Mouse (Mus musculus) lung, postnatal 14 days (tissue): ENCODE results near the gene Pbx4.

Experiments
- DNase-seq: peaks from one replicate; pipeline ENCODE4 v3.0.0; 2021

Pbx4 gene

DNA sequence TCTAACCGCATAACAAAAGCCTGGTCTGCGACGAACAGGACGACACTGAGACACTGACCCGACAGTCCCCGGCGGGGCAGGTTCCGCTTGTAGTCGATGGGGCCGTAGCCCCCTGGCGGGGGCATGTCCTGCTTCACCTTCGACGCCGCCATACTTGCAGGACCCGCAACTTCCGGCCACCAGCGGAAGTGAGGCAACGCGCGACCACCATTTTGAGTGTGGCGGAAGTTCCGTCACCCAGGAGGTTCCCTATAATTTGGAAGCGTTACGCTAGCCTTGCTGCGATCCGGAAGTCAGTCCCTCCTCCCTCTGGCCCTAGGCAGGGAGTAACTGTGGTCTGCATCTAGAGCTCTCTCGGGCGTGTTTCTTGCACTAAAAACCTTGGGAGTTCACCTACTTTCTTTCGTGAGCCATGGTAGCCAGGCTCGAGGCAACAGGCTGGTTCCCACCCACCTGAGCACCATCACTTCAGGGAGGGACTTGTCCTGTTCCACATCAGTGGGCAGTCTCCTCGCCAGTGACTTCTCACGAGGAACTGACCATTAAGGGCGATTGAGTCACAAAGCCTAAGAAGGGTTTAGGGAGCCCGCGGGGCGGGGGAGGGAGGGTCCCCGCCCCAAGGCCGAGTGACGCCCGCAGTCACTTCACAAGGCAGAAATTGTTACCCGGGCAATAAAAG lies 69.3 kb downstream of the Pbx4 start:
- peak; percentile 99 for DNase-seq

DNA sequence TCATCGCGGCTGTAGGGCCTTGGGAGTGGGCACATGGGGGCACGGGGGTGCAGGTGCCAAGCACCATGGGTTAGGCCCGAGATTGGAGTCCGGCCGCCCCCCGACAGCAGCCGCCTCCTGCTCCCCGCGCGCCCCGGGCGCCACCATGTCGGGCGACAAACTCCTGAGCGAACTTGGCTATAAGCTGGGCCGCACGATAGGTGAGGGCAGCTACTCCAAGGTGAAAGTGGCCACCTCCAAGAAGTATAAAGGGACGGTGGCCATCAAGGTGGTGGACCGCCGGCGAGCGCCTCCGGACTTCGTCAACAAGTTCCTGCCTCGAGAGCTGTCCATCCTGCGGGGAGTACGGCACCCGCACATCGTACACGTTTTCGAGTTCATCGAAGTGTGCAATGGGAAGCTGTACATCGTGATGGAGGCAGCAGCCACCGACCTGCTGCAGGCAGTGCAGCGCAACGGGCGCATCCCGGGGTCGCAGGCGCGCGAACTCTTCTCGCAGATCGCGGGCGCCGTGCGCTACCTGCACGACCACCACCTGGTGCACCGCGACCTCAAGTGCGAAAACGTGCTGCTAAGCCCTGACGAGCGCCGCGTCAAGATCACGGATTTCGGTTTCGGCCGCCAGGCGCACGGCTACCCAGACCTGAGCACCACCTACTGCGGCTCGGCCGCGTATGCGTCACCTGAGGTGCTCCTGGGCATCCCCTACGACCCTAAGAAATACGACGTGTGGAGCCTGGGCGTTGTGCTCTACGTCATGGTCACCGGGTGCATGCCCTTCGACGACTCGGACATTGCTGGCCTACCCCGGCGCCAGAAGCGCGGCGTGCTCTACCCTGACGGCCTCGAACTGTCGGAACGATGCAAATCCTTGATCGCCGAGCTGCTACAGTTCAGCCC lies 70.1 kb downstream of the Pbx4 start, which contains the start of the genes Tssk6, Ndufa13 and Yjefn3:
Gene Tssk6 (plus strand): TSS at position 22 of the 900 bp plus-strand sequence.
Gene Ndufa13 (minus strand): TSS at position 396 of the 900 bp plus-strand sequence.
Gene Yjefn3 (minus strand): TSS at position 550 of the 900 bp plus-strand sequence.
- DNase-seq, result peak; percentile 20

DNA sequence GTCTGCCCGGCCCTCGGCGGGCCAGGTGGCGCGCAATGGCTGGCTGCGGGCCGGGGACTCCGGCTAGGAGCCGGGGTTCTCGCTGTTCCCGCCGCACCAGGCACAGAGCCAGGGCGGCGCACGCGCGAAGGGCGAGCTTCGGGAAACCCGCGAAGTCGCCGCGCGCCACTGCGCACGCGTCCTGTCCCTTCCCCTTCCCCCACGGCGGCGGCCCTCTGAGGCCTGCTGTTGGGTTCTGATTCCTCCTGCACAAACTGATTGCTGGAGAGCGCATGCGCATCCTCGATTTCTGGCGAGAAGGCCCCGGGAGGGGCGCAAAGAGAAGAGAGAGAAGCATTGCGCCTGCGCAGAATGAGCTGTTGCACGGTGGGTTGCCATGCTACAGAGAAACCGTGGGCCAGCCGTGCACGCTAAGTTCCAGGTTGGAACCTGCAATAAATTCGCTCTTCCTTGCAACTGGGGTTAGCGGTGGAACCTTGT lies 70.8 kb downstream of the Pbx4 start:
- DNase-seq, result peak; percentile 99

DNA sequence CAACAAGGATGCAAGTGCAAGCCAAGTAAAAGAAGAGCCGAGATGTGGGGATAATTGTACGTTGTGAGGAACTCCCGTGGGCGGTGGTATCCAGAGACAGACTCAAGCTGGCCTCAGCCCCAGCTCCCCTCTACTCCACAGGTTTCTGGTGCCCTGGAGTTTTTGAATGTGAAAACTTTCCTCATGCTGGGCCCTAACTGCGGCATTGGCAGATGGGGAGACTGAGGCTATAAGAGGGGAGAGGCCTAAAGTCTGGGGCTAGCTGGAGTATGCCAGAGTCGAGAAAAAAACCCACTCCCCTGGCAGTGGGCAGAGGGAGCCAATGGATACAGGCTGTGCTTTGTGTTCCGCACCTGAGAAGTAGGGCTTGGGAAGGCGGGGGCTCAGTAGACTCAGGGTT lies 71.8 kb downstream of the Pbx4 start:
- no peak for DNase-seq

DNA sequence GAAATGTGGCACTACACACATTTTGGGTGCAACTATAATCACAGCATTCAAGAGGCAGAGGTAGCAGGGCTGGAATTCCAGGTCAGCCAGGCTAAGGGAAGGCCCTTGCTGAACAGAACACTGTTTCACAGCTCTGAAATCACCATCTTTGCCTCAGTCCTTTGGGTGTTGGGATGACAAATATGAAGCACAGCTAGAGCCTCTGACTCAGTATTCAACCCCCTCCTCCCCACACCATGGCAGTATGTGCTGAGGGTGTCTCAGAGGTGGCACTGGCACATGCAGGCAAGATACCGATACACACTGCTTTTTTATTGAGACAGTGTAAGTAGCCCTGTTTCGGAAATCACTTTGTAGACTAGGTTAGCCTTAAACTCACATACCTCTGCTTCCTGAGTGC lies 74.0 kb downstream of the Pbx4 start:
- no peak for DNase-seq

DNA sequence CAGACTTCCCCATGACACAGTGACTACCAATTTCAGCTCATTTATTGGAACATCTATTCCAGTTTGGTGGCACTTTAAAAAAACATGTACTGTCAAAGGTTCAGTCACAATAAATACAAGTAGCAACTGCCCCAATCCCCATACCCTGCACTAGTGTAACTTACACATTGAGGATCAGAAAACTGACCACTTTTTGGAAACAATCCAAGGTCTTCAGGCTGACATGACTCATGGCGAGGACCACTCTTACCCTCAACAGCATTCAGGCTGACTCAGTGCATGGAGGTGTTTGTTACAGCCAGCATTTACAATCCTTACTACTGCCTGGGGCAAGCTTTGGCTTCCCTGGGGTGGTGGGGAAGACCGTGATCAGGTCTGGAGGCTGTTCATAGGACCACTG lies 74.8 kb downstream of the Pbx4 start:
- no peak for DNase-seq

DNA sequence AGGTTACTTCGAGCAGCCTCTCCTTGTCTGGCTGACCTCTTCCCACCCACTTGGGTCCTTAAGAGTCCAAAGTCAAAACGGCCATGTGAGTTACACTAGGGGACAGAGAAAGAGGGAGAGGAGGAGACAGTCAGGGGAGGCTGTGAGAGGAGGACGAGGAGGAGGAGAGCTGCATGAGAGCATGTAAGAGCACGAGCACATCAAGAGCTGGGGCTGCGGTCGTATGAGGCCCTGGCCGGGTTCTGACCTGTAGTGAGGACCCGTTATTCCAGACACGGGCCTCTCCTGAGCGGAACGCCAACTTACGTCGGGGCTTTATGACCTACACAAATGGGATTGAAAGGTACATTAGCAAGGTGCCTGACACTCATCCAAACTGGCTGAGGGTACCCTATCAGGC lies 79.6 kb downstream of the Pbx4 start:
- no peak for DNase-seq

DNA sequence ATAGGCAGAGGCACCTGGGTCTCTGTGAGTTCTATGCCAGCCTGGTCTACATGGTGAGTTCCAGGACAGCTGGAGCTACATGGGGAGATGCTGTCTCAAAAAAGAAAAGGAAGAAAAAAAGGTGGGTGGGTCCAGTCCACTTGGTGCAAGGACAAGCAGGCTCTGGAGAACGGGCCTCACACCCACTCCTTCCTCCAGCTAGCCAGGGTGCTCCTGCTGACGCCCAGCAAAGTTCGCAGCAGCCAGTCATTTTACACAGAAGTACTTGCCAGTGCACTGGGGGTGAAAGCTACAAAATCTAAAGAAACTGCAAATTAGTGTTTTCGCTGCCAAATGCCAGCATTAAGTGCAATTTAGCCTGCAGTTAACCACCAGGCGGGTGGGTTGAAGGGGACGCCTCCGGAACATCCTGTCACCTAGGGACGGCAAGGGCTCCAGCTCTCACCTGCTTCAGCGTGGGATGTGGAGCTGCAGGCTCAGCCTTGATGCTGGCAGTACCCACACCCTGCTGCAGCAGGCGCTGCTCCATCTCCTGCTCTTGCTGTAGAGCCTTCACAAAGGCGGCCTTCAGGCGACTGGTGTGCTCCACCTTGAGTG lies 80.3 kb downstream of the Pbx4 start:
- no peak for DNase-seq

DNA sequence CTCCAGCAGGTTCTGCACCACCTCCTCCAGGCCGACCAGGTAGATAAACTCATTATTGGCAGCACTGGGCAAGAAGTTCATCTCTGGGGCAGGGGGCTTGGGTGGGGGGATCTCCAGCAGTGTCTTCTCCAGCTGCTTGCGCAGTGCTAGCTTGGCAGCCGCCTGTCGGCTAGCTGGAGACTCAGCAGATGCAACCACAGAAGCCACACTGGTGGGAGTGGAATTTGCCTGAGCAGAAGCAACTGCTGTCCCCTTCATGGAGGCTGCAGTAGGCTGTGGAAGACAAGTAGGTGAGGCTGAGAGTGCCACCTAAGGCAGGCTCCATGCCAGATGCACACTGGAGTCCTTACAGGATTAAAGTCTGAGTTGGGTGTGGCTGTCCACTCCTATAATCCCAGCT lies 82.2 kb downstream of the Pbx4 start:
- no peak for DNase-seq

DNA sequence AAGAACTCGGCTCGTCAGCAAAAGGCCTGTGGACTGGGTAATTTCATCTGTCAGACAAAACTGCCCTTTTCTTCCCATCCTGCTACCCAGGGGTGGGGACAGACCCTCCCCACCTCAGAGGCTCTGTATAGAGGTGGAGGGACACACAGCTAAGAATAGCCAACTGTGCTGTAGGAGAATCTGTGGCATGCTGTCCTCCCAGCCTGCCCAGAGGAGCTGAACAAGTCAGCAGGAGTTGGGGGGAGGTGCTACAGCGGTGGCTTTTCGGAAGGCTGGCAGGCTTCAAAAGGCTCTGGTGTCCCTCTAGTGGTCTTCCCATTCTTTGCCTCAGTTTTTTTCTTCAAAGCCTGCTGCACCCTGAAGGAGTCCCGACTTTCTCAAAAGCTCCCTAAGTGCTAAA lies 83.5 kb downstream of the Pbx4 start:
- no peak for DNase-seq

DNA sequence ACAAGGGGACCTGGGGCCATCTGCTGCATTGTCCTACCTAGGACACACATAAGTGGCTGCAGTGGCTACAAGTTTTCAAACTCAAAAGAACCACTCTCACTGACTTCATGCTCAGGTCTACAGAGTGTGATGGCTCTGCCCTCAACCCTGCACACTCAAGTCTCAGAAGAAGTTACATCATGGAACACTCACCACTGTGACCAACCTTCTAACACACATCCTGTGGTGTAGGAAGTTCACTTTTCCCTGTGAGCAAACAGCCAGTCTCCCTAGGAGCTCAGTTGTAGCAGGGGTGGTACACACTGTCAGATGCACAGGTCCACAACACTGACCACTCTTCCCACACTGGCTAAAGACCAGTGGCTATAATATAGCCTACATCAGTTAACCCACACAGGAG lies 86.2 kb downstream of the Pbx4 start:
- DNase-seq, result no peak

DNA sequence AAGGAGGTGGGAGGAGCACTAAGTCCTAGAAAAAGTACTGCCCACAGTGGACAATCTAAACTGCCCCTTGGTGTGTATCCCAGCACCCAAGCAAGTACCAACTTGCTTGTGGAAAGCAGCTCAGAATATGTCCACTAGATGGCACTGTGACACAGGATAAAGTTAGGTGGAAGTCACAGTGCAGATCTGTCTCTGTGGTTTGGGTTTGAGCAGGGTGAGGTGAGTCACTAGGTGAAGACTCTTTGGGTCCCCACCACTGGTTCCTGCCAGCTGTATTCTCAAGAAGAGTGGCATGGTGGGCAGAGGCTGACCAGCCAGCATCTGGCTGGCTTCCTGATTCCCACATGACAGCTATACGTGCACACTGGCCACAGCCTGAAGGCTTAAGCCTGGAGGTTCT lies 86.7 kb downstream of the Pbx4 start:
- peak; percentile 89 for DNase-seq

DNA sequence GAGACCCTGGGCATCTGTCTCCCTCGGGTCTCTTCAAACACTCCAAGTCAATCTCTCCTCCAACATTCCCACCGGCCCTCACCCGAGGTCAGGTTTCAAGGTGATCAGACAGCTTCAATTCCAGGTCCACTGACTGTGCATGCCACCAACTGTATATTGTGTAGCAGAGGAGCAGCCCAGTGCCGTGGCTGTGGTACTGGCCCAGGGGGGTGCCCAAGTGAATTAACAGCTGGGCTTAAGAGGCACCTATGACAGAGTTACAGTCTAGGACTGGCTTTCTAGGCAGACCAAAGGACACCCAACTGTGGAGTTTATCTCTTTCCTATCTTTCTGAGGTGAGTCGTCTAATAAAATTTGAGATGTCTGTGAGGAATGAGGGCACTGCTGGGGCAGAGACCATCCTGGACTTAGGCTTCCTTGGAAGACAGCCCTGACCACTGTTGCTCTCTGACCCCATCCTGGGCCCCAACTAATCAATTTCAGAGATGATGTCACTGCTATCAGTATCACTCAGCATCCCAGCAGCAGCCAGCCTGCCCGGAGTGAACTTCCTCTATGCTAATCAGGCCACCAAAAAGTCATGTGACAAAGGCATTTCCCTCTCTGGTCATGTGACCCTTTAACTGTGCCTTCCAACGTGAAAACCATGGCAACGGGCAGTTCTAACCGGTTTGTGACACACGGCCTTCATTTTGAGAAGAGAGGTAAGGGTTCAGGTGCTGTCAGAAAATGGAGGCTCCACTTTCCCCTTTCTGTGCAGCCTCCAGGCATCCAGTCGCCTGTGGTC lies 87.8 kb downstream of the Pbx4 start:
- DNase-seq, result peak; percentile 55

DNA sequence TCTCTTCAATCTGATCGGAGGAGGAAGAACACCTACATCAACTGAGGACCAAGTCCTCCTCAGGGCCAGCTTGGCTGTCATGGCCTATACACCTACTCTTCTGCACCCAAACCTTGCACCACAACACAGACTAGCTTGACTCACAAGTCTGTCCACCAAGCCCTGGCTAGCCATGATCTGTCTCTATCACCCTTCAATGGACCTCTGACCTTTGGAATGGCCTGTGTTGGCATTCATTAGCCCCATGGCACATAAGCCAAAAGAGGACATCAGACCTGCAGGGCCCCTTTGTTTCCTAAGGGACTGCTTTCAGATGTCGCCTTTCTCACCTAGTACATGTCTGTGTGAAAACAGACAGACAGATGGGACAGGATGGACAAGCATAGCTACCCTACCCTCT lies 88.8 kb downstream of the Pbx4 start:
- no peak for DNase-seq
